Mouse (Mus musculus) effector memory CD4-positive, alpha-beta T cell, adult 5 months (primary cell): ENCODE measurements around the gene Gm4871. TPM values are rescaled to one million over a fixed set of nuclear protein-coding genes. Genes with fewer than 3 reads are reported as not detected.

ENCODE experiments used
- polyA plus RNA-seq: library from polyadenylated mRNA; unstranded; fragments of 100-300 nt; shearing (Covaris generic); gene quantifications from one replicate; pipeline ENCODE4 v1.2.1, GENCODE M21; 2017

Gene Gm4871
- polyA plus RNA-seq: not detected

GRCm38 (mm10) chr5:145032391-145032790 is at the start of gene Gm4871:
Gm4871 (minus strand) TSS chr5:145032754.

GRCm38 (mm10) chr5:145042690-145043089 is 10.1 kb upstream of the Gm4871 start, which contains the start of gene 1700018F24Rik:
1700018F24Rik (plus strand) TSS chr5:145042990.

Other genes starting within 250 kb of the Gm4871 start
- 37.6 TPM for gene Smurf1, start 66.9 kb downstream of the Gm4871 start, polyA plus RNA-seq
- gene 1700018F24Rik, start 10.2 kb upstream of the Gm4871 start, polyA plus RNA-seq: not detected
- 71.9 TPM for gene Arpc1a, start 51.1 kb upstream of the Gm4871 start, polyA plus RNA-seq
- not detected for gene Kpna7, start 51.3 kb upstream of the Gm4871 start, polyA plus RNA-seq
- 1,118 TPM for gene Arpc1b, start 81.5 kb upstream of the Gm4871 start, polyA plus RNA-seq
- gene Pdap1, start 107.5 kb upstream of the Gm4871 start, polyA plus RNA-seq: 36.0 TPM
- 215 TPM for gene Bud31, start 107.6 kb upstream of the Gm4871 start, polyA plus RNA-seq
- gene Ptcd1, start 134.4 kb upstream of the Gm4871 start, polyA plus RNA-seq: 13.6 TPM
- gene Cpsf4, start 134.5 kb upstream of the Gm4871 start, polyA plus RNA-seq: 29.3 TPM
- 234 TPM for gene Atp5j2, start 159.3 kb upstream of the Gm4871 start, polyA plus RNA-seq
- gene Zkscan14, start 169.1 kb upstream of the Gm4871 start, polyA plus RNA-seq: 36.1 TPM
- gene Zkscan5, start 171.8 kb upstream of the Gm4871 start, polyA plus RNA-seq: 3.8 TPM
- 75.0 TPM for gene Zfp655, start 199.0 kb upstream of the Gm4871 start, polyA plus RNA-seq
- 1.3 TPM for gene Zscan25, start 247.7 kb upstream of the Gm4871 start, polyA plus RNA-seq